ENCODE assay signal across 20 mouse cellular contexts in the genomic region with DNA sequence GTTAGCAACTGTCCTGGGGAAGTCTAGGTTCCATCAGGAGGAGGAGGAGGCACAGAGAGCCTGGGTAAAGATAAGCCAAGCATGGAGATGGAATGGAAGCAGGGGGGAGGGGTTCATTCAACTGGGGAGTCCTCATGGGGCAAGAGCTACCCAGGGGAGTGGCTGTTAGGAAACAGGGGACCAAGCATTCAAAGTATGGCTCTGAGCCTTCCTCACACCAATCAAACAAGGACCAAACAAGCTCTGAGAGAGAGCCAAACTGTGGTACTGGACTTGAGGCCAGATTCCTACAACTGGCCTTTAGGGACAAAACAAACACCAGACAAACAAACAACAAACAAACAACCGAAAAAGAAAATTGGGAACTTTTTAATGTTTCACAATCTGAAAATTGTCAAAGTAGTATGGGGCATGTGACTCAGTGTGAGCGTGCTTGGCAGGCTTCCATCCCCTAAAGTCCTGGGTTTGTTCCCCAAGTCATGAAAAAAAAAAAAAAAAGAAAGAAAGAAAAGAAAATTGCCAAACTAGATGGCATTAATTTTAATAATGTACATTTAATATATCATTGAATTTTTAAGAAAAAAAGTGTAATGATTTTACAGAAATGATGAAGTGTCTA. TPM values are rescaled to one million over a fixed set of nuclear protein-coding genes. Genes with fewer than 3 reads are reported as not detected.
A peak's percentile ranks its signal among the peaks of the same experiment; 100 is the strongest.
DNase-seq lines count a peak whose midpoint lies in the region; ATAC-seq and TF ChIP-seq lines count a peak whose summit lies in the region.
"Had no signal": no experiment of that assay in that cellular context is flagged by ENCODE, and none has a peak within 500 bp of the region (broad histone marks: within the 10 kb centered on the region; RNA-seq: fewer than 3 reads in every experiment).

No protein-coding gene starts in this region.

- H3K36me3 ChIP-seq in lung, embryonic 14.5 days (ENCODE audit: insufficient read depth), result no peaks in the 10 kb centered on the region
- H3K36me3 ChIP-seq in macrophage (ENCODE audit: inconsistent target), result no peaks in the 10 kb centered on the region
- no peaks in the 10 kb centered on the region for H3K36me3 ChIP-seq in kidney, embryonic 16.5 days (ENCODE audit: insufficient read depth, low read length)
- H3K36me3 ChIP-seq: forebrain, embryonic 10.5 days; heart, embryonic 15.5 days; kidney, embryonic 15.5 days; liver, embryonic 15.5 days had no signal

- ATAC-seq in lung, embryonic 14.5 days (ENCODE audit: insufficient read depth), result no peak
- ATAC-seq in kidney, embryonic 16.5 days (ENCODE audit: low FRiP score, low TSS enrichment), result no peak
- ATAC-seq: hindbrain, embryonic 16.5 days; intestine, embryonic 16.5 days had no signal

- no peak for TF ChIP-seq CTCF in lung, embryonic 14.5 days (IDR thresholded peaks at IDR 0.05; ENCODE audit: low read depth)

- H3K27me3 ChIP-seq in lung, embryonic 14.5 days (ENCODE audit: insufficient read depth, low read length), result no peaks in the 10 kb centered on the region
- no peaks in the 10 kb centered on the region for H3K27me3 ChIP-seq in kidney, embryonic 16.5 days (ENCODE audit: insufficient read depth, low read length)
- H3K27me3 ChIP-seq: heart, embryonic 15.5 days; kidney, embryonic 15.5 days had no signal

- peak; percentile 52 for DNase-seq in adrenal gland, postnatal 10 days
- DNase-seq in adrenal gland, postnatal 4 days (ENCODE audit: low spot score in 2 of 2), result no peak
- peak; percentile 46 for DNase-seq in lung, embryonic 14.5 days
- no peak for DNase-seq in lung, postnatal 14 days
- DNase-seq in adrenal gland, postnatal 25 days, result peak; percentile 51
- DNase-seq in layer of hippocampus, adult 8-10 months (ENCODE audit: low spot score in 2 of 2), result no peak
- DNase-seq: cerebellum, adult 11-12 months; cerebellum, postnatal 25 days; embryo, embryonic 11 days; gastrocnemius, postnatal 10 days; heart, adult 2 months; right cerebral cortex, postnatal 4 days had no signal

- H3K4me1 ChIP-seq in lung, embryonic 14.5 days (ENCODE audit: insufficient read depth), result 0 out of 2 replicates have a peak, but pooled peaks cover 3% of the 10 kb centered on the region
- H3K4me1 ChIP-seq in kidney, embryonic 16.5 days (ENCODE audit: insufficient read depth, low read length), result peaks cover 12% of the 10 kb centered on the region

- peaks cover 6% of the 10 kb centered on the region for H3K79me2 ChIP-seq in macrophage (ENCODE audit: inconsistent target)

- H3K4me2 ChIP-seq in lung, embryonic 14.5 days, result no peak overlapping the region
- H3K4me2 ChIP-seq in kidney, embryonic 16.5 days (replicated peaks; ENCODE audit: low read depth, low read length), result no peak overlapping the region
- H3K4me2 ChIP-seq: heart, embryonic 15.5 days; kidney, embryonic 15.5 days; liver, embryonic 15.5 days had no signal

- H3K9ac ChIP-seq in lung, embryonic 14.5 days, result no peak overlapping the region
- H3K9ac ChIP-seq in kidney, embryonic 16.5 days (replicated peaks; ENCODE audit: low read length), result no peak overlapping the region
- H3K9ac ChIP-seq: heart, embryonic 15.5 days; kidney, embryonic 15.5 days; liver, embryonic 15.5 days had no signal

- H3K4me3 ChIP-seq in lung, embryonic 14.5 days (ENCODE audit: low read depth, low read length), result no peak overlapping the region
- H3K4me3 ChIP-seq in macrophage (ENCODE audit: inconsistent target), result no peak overlapping the region
- H3K4me3 ChIP-seq in kidney, embryonic 16.5 days (ENCODE audit: low read length), result no peak overlapping the region
- H3K4me3 ChIP-seq: forebrain, embryonic 10.5 days; heart, adult 2 months; heart, embryonic 15.5 days; kidney, embryonic 15.5 days; liver, embryonic 15.5 days had no signal

- H3K9me3 ChIP-seq in lung, embryonic 14.5 days (ENCODE audit: low read depth, low read length), result no peaks in the 10 kb centered on the region
- H3K9me3 ChIP-seq in kidney, embryonic 16.5 days (ENCODE audit: low read length), result no peaks in the 10 kb centered on the region
- H3K9me3 ChIP-seq: forebrain, embryonic 10.5 days; heart, embryonic 15.5 days; kidney, embryonic 15.5 days; liver, embryonic 15.5 days had no signal

- no peak overlapping the region for H3K27ac ChIP-seq in lung, embryonic 14.5 days (ENCODE audit: low read depth)
- peak overlapping the region; percentile 70 for H3K27ac ChIP-seq in macrophage
- no peak overlapping the region for H3K27ac ChIP-seq in kidney, embryonic 16.5 days (ENCODE audit: low read length)
- H3K27ac ChIP-seq: forebrain, embryonic 10.5 days; heart, adult 2 months; heart, embryonic 15.5 days; kidney, embryonic 15.5 days; liver, embryonic 15.5 days had no signal

- 65% methylated on average over 2 of the region's 2 CpGs for WGBS in lung, embryonic 14.5 days
- 27% methylated on average over 2 of the region's 2 CpGs for WGBS in macrophage (ENCODE audit: missing documents)
- 83% methylated on average over 2 of the region's 2 CpGs for WGBS in kidney, embryonic 16.5 days

RNA-seq across cellular contexts. Expression of gene Sestd1, which starts 4.0 kb away (rescaled TPM):
- 10 to 100 TPM; 15.9 to 19.3 TPM for total RNA-seq in adrenal gland, postnatal 10 days (2021)
- total RNA-seq in adrenal gland, postnatal 4 days (2021), result 10 to 100 TPM; 21.6 to 29.8 TPM
- 23.7 and 27.9 TPM in 2 replicates for polyA plus RNA-seq in lung, embryonic 14.5 days (2014; fragmentation: Nextera tagmentation; extraction: Ambion mirVana)
- total RNA-seq in adrenal gland, postnatal 25 days (2021), result 15.3 and 20.3 TPM in 2 replicates
- 100 to 1,000 TPM; 127 to 547 (median 227) TPM for total RNA-seq in macrophage (2018; cell fraction: chromatin; rRNA removed)
- 10 to 100 TPM; 21.6 to 64.5 (median 39.0) TPM for total RNA-seq in macrophage (2018; cell fraction: cytosol; rRNA removed)
- 100 to 1,000 TPM in 18 of 26 experiments, 10 to 100 TPM in 8; 54.1 to 319 (median 122) TPM for total RNA-seq in macrophage (2018; cell fraction: nucleus; rRNA removed)
- polyA plus RNA-seq in macrophage (2018), result 18.9 to 31.8 TPM (median 24.4 TPM) in 3 replicates
- 10 to 100 TPM; 31.5 to 38.2 (median 34.1) TPM for total RNA-seq in layer of hippocampus, adult 8-10 months (2022)
- 30.0 TPM in 2 replicates for polyA plus RNA-seq in kidney, embryonic 16.5 days (2015; fragmentation: Nextera tagmentation; extraction: Ambion mirVana)

Comparison
In these comparisons a context has a peak if more than half of its experiments do, and no peak if none do; other contexts are left out.
1. DNase-seq: peak in adrenal gland, postnatal 10 days (single experiment), lung, embryonic 14.5 days (single experiment) and adrenal gland, postnatal 25 days (single experiment); none in adrenal gland, postnatal 4 days (0 of 2), lung, postnatal 14 days (single experiment) and layer of hippocampus, adult 8-10 months (0 of 2).